Mouse (Mus musculus): ENCODE data around the gene Abcb10. TPM values are rescaled to one million over a fixed set of nuclear protein-coding genes. Genes with fewer than 3 reads are reported as not detected.

The Abcb10 gene
- total RNA-seq, 2 experiments from 2014 or later: 43.2 to 52.8 TPM

GRCm38 (mm10) chr8:123924719-123925118 is 58.2 kb downstream of the Abcb10 start:
- peak; percentile 69 to 73 for DNase-seq
- intact Hi-C loops (cut with DNase I): loop anchor here (2.0 to 5.0 kb wide), 2 partner anchors 132 to 424 kb away; no protein-coding TSS in a partner anchor

GRCm38 (mm10) chr8:123914635-123915034 is 68.3 kb downstream of the Abcb10 start:
- no peak for DNase-seq
- intact Hi-C loops (cut with DNase I): no loop called here

- DNase-seq: no peak
- intact Hi-C loops (cut with DNase I): no loop called here
Measured at GRCm38 (mm10) chr8:123912265-123912664, 70.7 kb downstream of the Abcb10 start.

GRCm38 (mm10) chr8:123907604-123908003 is 75.3 kb downstream of the Abcb10 start:
- intact Hi-C loops (cut with DNase I): loop anchor here (5.0 kb wide), 1 partner anchor 115 kb away; no protein-coding TSS in a partner anchor
- no peak for DNase-seq

- no peak for DNase-seq
- intact Hi-C loops (cut with DNase I): no loop called here
Measured at GRCm38 (mm10) chr8:123902653-123903052, 80.3 kb downstream of the Abcb10 start.

Small RNA genes lying within 50 kb of the gene (microRNA-seq; reads per million reads assigned to microRNA genes)
- gene Mir1967 (ENCODE audit: borderline number of aligned reads in 2 of 2): 0 reads per million in 2 experiments

Other genes with a start within 250 kb of the Abcb10 start
- 1 to 10 TPM; 7.3 to 7.9 TPM for gene Rab4a, start 177.1 kb downstream of the Abcb10 start, total RNA-seq (2021)
- 1 to 10 TPM; 1.3 to 1.6 TPM for gene Ccsap, start 122.9 kb downstream of the Abcb10 start, total RNA-seq (2021)
- 100 to 1,000 TPM; 656 to 855 TPM for gene Acta1, start 88.4 kb downstream of the Abcb10 start, total RNA-seq (2021)
- gene Nup133, start 33.9 kb downstream of the Abcb10 start, total RNA-seq (2021): 10 to 100 TPM; 11.2 TPM
- gene Taf5l, start 38.3 kb upstream of the Abcb10 start, total RNA-seq (2021): 10 to 100 TPM; 13.8 to 14.0 TPM
- 1 to 10 TPM; 6.3 TPM for gene Urb2, start 38.4 kb upstream of the Abcb10 start, total RNA-seq (2021)
- gene Galnt2, start 248.3 kb upstream of the Abcb10 start, total RNA-seq (2021): 10 to 100 TPM; 32.1 to 34.2 TPM

Data from heart, postnatal 36 days (tissue).